Mouse (Mus musculus): ENCODE data around the gene Spin2d. TPM values are rescaled to one million over a fixed set of nuclear protein-coding genes. Genes with fewer than 3 reads are reported as not detected.

Spin2d gene
- polyA plus RNA-seq, 1 experiment from 2014 or later = not detected

Other genes with a start within 250 kb of the Spin2d start
- 15.4 and 17.3 TPM in 2 replicates for gene Zfp185, start 189.7 kb downstream of the Spin2d start, polyA plus RNA-seq (2015; fragmentation: Nextera tagmentation; extraction: Ambion mirVana)
- 0.04 and 0.11 TPM in 2 replicates for gene Pnma5, start 139.9 kb downstream of the Spin2d start, polyA plus RNA-seq (2015; fragmentation: Nextera tagmentation; extraction: Ambion mirVana)
- 0.05 TPM in 2 replicates for gene Pnma3, start 112.2 kb downstream of the Spin2d start, polyA plus RNA-seq (2015; fragmentation: Nextera tagmentation; extraction: Ambion mirVana)
- gene Xlr4a, start 94.5 kb downstream of the Spin2d start, polyA plus RNA-seq (2015; fragmentation: Nextera tagmentation; extraction: Ambion mirVana) = 0.59 and 2.0 TPM in 2 replicates
- 2.7 and 7.4 TPM in 2 replicates for gene Xlr3a, start 79.9 kb downstream of the Spin2d start, polyA plus RNA-seq (2015; fragmentation: Nextera tagmentation; extraction: Ambion mirVana)
- gene Gm14685, start 59.9 kb downstream of the Spin2d start, polyA plus RNA-seq (2015; fragmentation: Nextera tagmentation; extraction: Ambion mirVana) = 0.46 and 0.61 TPM in 2 replicates
- gene Xlr5b, start 28.2 kb downstream of the Spin2d start, polyA plus RNA-seq (2015; fragmentation: Nextera tagmentation; extraction: Ambion mirVana) = 0.12 TPM in 1 of 2 replicates, not detected in the other
- gene DXBay18, start 27.5 kb downstream of the Spin2d start, polyA plus RNA-seq (2015; fragmentation: Nextera tagmentation; extraction: Ambion mirVana) = 0.18 and 0.42 TPM in 2 replicates
- gene Xlr3b, start 15.2 kb upstream of the Spin2d start, polyA plus RNA-seq (2015; fragmentation: Nextera tagmentation; extraction: Ambion mirVana) = 2.1 and 3.0 TPM in 2 replicates
- 1.3 and 2.0 TPM in 2 replicates for gene Xlr4b, start 37.3 kb upstream of the Spin2d start, polyA plus RNA-seq (2015; fragmentation: Nextera tagmentation; extraction: Ambion mirVana)
- 20.4 and 22.5 TPM in 2 replicates for gene F8a, start 51.3 kb upstream of the Spin2d start, polyA plus RNA-seq (2015; fragmentation: Nextera tagmentation; extraction: Ambion mirVana)
- gene Xlr4c, start 66.1 kb upstream of the Spin2d start, polyA plus RNA-seq (2015; fragmentation: Nextera tagmentation; extraction: Ambion mirVana) = 1.5 and 1.8 TPM in 2 replicates
- gene Xlr3c, start 88.4 kb upstream of the Spin2d start, polyA plus RNA-seq (2015; fragmentation: Nextera tagmentation; extraction: Ambion mirVana) = not detected in 2 replicates
- 0.23 TPM in 1 of 2 replicates, not detected in the other for gene Xlr5a, start 116.0 kb upstream of the Spin2d start, polyA plus RNA-seq (2015; fragmentation: Nextera tagmentation; extraction: Ambion mirVana)
- not detected in 2 replicates for gene Xlr5c, start 116.0 kb upstream of the Spin2d start, polyA plus RNA-seq (2015; fragmentation: Nextera tagmentation; extraction: Ambion mirVana)
- not detected in 2 replicates for gene Gm45015, start 159.9 kb upstream of the Spin2d start, polyA plus RNA-seq (2015; fragmentation: Nextera tagmentation; extraction: Ambion mirVana)
- gene Zfp275, start 165.6 kb upstream of the Spin2d start, polyA plus RNA-seq (2015; fragmentation: Nextera tagmentation; extraction: Ambion mirVana) = 2.6 and 2.8 TPM in 2 replicates
- gene Gm18336, start 221.7 kb upstream of the Spin2d start, polyA plus RNA-seq (2015; fragmentation: Nextera tagmentation; extraction: Ambion mirVana) = 0.08 TPM in 1 of 2 replicates, not detected in the other
- 0.10 TPM in 2 replicates for gene Zfp92, start 234.1 kb upstream of the Spin2d start, polyA plus RNA-seq (2015; fragmentation: Nextera tagmentation; extraction: Ambion mirVana)